Mouse (Mus musculus): ENCODE measurements around the gene Hoxb8. TPM values are rescaled to one million over a fixed set of nuclear protein-coding genes. Genes with fewer than 3 reads are reported as not detected.
A peak's percentile ranks its signal among the peaks of the same experiment; 100 is the strongest.

Gene Hoxb8
- polyA plus RNA-seq, 1 experiment from 2014 or later, result not detected

- Histone ChIP-seq H3K4me3 (peak overlapping the region; percentile 23), H3K4me1 (peaks cover 13% of the 10 kb centered on the region; the same call in 1 of the 2 replicates), H3K27ac (no peak overlapping the region), H3K4me2 (peak overlapping the region; percentile 40), H3K27me3 (replicated peaks) (peaks cover 98% of the 10 kb centered on the region), H3K36me3 (no peaks in the 10 kb centered on the region), H3K9me3 (replicated peaks) (no peaks in the 10 kb centered on the region), H3K9ac (no peak overlapping the region)
- 1% methylated on average over 52 of the region's 52 CpGs for WGBS (ENCODE audit: insufficient replicate concordance)
- no peak for ATAC-seq
These were observed 10.1 kb upstream of the Hoxb8 start for GRCm38 (mm10) chr11:96271541-96272011.

GRCm38 (mm10) chr11:96272024-96272921 is 9.4 kb upstream of the Hoxb8 start:
- Histone ChIP-seq H3K27ac (no peak overlapping the region), H3K9ac (no peak overlapping the region), H3K4me1 (peaks cover 13% of the 10 kb centered on the region; the same call in 1 of the 2 replicates), H3K4me3 (peak overlapping the region; percentile 23; the same call in 1 of the 2 replicates), H3K36me3 (no peaks in the 10 kb centered on the region), H3K9me3 (replicated peaks) (no peaks in the 10 kb centered on the region), H3K27me3 (replicated peaks) (peaks cover 98% of the 10 kb centered on the region), H3K4me2 (no peak overlapping the region)
- 0% methylated on average over 56 of the region's 58 CpGs for WGBS (ENCODE audit: insufficient replicate concordance)
- no peak for ATAC-seq

GRCm38 (mm10) chr11:96274428-96274827 is 7.3 kb upstream of the Hoxb8 start:
- ATAC-seq, result no peak
- Histone ChIP-seq H3K36me3 (no peaks in the 10 kb centered on the region), H3K4me2 (no peak overlapping the region), H3K4me1 (peaks cover 13% of the 10 kb centered on the region; the same call in 1 of the 2 replicates), H3K9me3 (replicated peaks) (no peaks in the 10 kb centered on the region), H3K27ac (no peak overlapping the region), H3K27me3 (replicated peaks) (peaks cover 100% of the 10 kb centered on the region), H3K9ac (no peak overlapping the region), H3K4me3 (no peak overlapping the region)
- 14% methylated on average over 10 of the region's 10 CpGs for WGBS (ENCODE audit: insufficient replicate concordance)

- no peaks in the 10 kb centered on the region for H3K9me3 ChIP-seq (replicated peaks)
- peaks cover 100% of the 10 kb centered on the region for H3K27me3 ChIP-seq (replicated peaks)
- no peak overlapping the region for H3K9ac ChIP-seq
- H3K4me1 ChIP-seq, result peaks cover 12% of the 10 kb centered on the region; the same call in 1 of the 2 replicates
- H3K4me2 ChIP-seq, result no peak overlapping the region
- ATAC-seq, result no peak
- WGBS (ENCODE audit: insufficient replicate concordance), result 14% methylated on average over 4 of the region's 4 CpGs
- H3K4me3 ChIP-seq, result no peak overlapping the region
- no peaks in the 10 kb centered on the region for H3K36me3 ChIP-seq
- H3K27ac ChIP-seq, result no peak overlapping the region
These were observed 5.8 kb upstream of the Hoxb8 start for GRCm38 (mm10) chr11:96275896-96276295.

GRCm38 (mm10) chr11:96277151-96278044 is 4.3 kb upstream of the Hoxb8 start:
- no peak overlapping the region for H3K4me3 ChIP-seq
- no peak for ATAC-seq

GRCm38 (mm10) chr11:96278324-96278723 is 3.4 kb upstream of the Hoxb8 start:
- H3K36me3 ChIP-seq, result no peaks in the 10 kb centered on the region
- peaks cover 100% of the 10 kb centered on the region for H3K27me3 ChIP-seq (replicated peaks)
- H3K4me1 ChIP-seq, result no peaks in the 10 kb centered on the region
- H3K9ac ChIP-seq, result no peak overlapping the region
- no peaks in the 10 kb centered on the region for H3K9me3 ChIP-seq (replicated peaks)
- WGBS (ENCODE audit: insufficient replicate concordance), result 15% methylated on average over 14 of the region's 14 CpGs
- no peak overlapping the region for H3K4me2 ChIP-seq
- ATAC-seq, result no peak
- H3K27ac ChIP-seq, result no peak overlapping the region
- no peak overlapping the region for H3K4me3 ChIP-seq

More at GRCm38 (mm10) chr11:96277151-96278044, 4.3 kb upstream of the Hoxb8 start:
- H3K27ac ChIP-seq, result no peak overlapping the region
- no peaks in the 10 kb centered on the region for H3K9me3 ChIP-seq (replicated peaks)
- H3K4me2 ChIP-seq, result no peak overlapping the region
- no peak overlapping the region for H3K9ac ChIP-seq
- H3K36me3 ChIP-seq, result no peaks in the 10 kb centered on the region
- peaks cover 100% of the 10 kb centered on the region for H3K27me3 ChIP-seq (replicated peaks)
- 4% methylated on average over 35 of the region's 35 CpGs for WGBS (ENCODE audit: insufficient replicate concordance)
- H3K4me1 ChIP-seq, result peaks cover 1% of the 10 kb centered on the region; the same call in 1 of the 2 replicates

GRCm38 (mm10) chr11:96278773-96279172 is 2.9 kb upstream of the Hoxb8 start:
- Histone ChIP-seq H3K36me3 (no peaks in the 10 kb centered on the region), H3K27me3 (replicated peaks) (peaks cover 100% of the 10 kb centered on the region), H3K4me2 (no peak overlapping the region), H3K27ac (no peak overlapping the region), H3K4me1 (no peaks in the 10 kb centered on the region), H3K4me3 (no peak overlapping the region), H3K9me3 (replicated peaks) (no peaks in the 10 kb centered on the region), H3K9ac (no peak overlapping the region)
- no peak for ATAC-seq
- under 1% methylated on average over 9 of the region's 9 CpGs for WGBS (ENCODE audit: insufficient replicate concordance)

- no peak overlapping the region for H3K4me2 ChIP-seq
- no peak overlapping the region for H3K9ac ChIP-seq
These were observed 2.1 kb upstream of the Hoxb8 start for GRCm38 (mm10) chr11:96279421-96280233.

GRCm38 (mm10) chr11:96280399-96281378 is 1.0 kb upstream of the Hoxb8 start:
- Histone ChIP-seq H3K27me3 (replicated peaks) (peaks cover 100% of the 10 kb centered on the region), H3K27ac (no peak overlapping the region), H3K36me3 (no peaks in the 10 kb centered on the region), H3K9me3 (replicated peaks) (no peaks in the 10 kb centered on the region), H3K4me2 (no peak overlapping the region), H3K9ac (no peak overlapping the region), H3K4me3 (no peak overlapping the region), H3K4me1 (no peaks in the 10 kb centered on the region)
- WGBS (ENCODE audit: insufficient replicate concordance), result 18% methylated on average over 8 of the region's 8 CpGs
- no peak for ATAC-seq

More at GRCm38 (mm10) chr11:96279421-96280233, 2.1 kb upstream of the Hoxb8 start:
- peaks cover 100% of the 10 kb centered on the region for H3K27me3 ChIP-seq (replicated peaks)
- no peaks in the 10 kb centered on the region for H3K9me3 ChIP-seq (replicated peaks)
- 5% methylated on average over 31 of the region's 31 CpGs for WGBS (ENCODE audit: insufficient replicate concordance)
- no peaks in the 10 kb centered on the region for H3K4me1 ChIP-seq
- ATAC-seq, result no peak
- no peaks in the 10 kb centered on the region for H3K36me3 ChIP-seq
- no peak overlapping the region for H3K4me3 ChIP-seq
- H3K27ac ChIP-seq, result no peak overlapping the region

- no peak overlapping the region for H3K4me2 ChIP-seq
- no peak for ATAC-seq
- H3K9me3 ChIP-seq (replicated peaks), result no peaks in the 10 kb centered on the region
- WGBS (ENCODE audit: insufficient replicate concordance), result 7% methylated on average over 18 of the region's 18 CpGs
- H3K9ac ChIP-seq, result no peak overlapping the region
- H3K36me3 ChIP-seq, result no peaks in the 10 kb centered on the region
- H3K27ac ChIP-seq, result no peak overlapping the region
- H3K4me3 ChIP-seq, result no peak overlapping the region
- H3K4me1 ChIP-seq, result no peaks in the 10 kb centered on the region
- H3K27me3 ChIP-seq (replicated peaks), result peaks cover 100% of the 10 kb centered on the region
These were observed 309 bp upstream of the Hoxb8 start for GRCm38 (mm10) chr11:96281396-96281795.

All from liver, embryonic 12.5 days (tissue).